Mouse (Mus musculus): Measurements from ENCODE around the gene Vps45.
"Not testable (repeated sequence)": the region's sequence is repeated elsewhere in the genome, so short reads cannot be mapped to it uniquely, and the experiment has no call there.

Gene Vps45

GRCm38 (mm10) chr3:96078066-96078465, 19.8 kb upstream of the Vps45 start:
- no peak for DNase-seq (ENCODE audit: low spot score)

- no peak for DNase-seq (ENCODE audit: low spot score)
These were observed 14.7 kb upstream of the Vps45 start for GRCm38 (mm10) chr3:96072921-96073486.

- no peak for DNase-seq (ENCODE audit: low spot score)
These were observed 12.0 kb upstream of the Vps45 start for GRCm38 (mm10) chr3:96070241-96070640.

DNA sequence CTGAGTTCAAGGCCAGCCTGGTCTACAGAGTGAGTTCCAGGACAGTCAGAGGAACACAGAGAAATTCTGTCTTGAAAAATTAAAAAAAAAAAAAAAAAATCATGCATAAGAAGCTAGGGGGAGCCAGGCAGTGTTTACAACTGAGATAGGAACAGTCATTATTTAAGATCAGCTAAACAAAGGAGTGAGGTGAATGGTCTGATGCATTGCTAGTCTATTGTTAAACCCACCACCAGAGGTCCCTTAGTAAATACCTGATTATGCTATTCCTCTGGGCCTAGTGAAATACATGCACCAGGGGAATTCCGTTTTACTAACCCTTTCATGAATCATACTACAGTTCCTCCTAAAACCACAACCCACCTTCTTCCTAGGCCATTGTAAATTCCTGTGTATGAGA, 11.3 kb upstream of the Vps45 start:
- no peak for DNase-seq (ENCODE audit: low spot score)

DNA sequence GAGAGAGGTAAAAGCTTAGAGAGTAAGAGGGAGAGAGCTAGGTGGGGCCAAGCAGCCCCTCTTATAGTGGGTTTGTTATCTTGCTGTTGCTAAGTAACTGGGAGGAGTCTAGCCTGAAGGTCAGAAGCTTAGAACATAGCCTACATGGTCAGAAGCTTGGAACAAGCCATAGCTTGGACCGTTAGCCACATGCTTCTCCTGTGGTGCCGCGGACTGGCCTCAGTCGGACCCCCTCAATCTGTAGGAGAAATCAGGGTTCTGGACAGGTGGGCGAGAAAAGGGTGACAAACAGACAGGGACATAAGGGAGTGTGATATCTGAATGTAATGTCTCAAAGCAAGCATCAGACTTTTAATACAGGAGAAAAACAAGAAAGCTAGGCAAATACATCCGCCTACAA, 10.8 kb upstream of the Vps45 start:
- no peak for DNase-seq (ENCODE audit: low spot score)

GRCm38 (mm10) chr3:96066741-96067140, 8.5 kb upstream of the Vps45 start:
- DNase-seq (ENCODE audit: low spot score), result no peak

- DNase-seq (ENCODE audit: low spot score), result peak; percentile 93
These were observed 7.6 kb upstream of the Vps45 start for GRCm38 (mm10) chr3:96065754-96066375.

GRCm38 (mm10) chr3:96065147-96065546, 6.9 kb upstream of the Vps45 start:
- DNase-seq (ENCODE audit: low spot score), result no peak

- no peak for DNase-seq (ENCODE audit: low spot score)
These were observed 6.0 kb upstream of the Vps45 start for GRCm38 (mm10) chr3:96064217-96064616.

GRCm38 (mm10) chr3:96063299-96063698, 5.0 kb upstream of the Vps45 start:
- no peak for DNase-seq (ENCODE audit: low spot score)

- no peak for DNase-seq (ENCODE audit: low spot score)
These were observed 1.9 kb upstream of the Vps45 start for GRCm38 (mm10) chr3:96060146-96060545.

DNA sequence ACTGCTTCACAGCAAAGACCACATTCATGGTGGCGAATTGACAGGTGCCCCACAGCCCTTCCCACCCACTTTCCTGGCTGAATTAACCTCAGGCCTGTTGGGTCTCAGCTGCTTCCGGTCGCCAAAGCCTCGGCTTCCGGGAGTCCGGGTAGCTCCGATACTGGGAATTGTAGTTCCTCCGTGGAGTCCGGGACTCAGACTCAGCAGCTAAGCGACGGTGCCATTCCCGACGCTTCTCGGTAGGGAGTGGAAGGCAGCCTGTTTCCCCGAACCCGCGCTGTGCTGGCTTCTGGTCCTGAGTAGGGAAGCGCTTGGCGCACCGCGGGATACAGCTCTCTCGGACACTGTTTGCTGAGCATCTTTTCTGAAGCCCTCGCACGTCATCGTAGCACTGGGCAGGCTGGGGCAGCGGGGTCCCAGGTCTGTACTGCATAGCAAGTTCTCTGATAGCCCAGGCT, 490 bp downstream of the Vps45 start:
- peak; percentile 75 for DNase-seq (ENCODE audit: low spot score)

GRCm38 (mm10) chr3:96056031-96056430, 2.2 kb downstream of the Vps45 start:
- DNase-seq (ENCODE audit: low spot score), result no peak

GRCm38 (mm10) chr3:96055294-96055693, 3.0 kb downstream of the Vps45 start:
- no peak for DNase-seq (ENCODE audit: low spot score)

DNA sequence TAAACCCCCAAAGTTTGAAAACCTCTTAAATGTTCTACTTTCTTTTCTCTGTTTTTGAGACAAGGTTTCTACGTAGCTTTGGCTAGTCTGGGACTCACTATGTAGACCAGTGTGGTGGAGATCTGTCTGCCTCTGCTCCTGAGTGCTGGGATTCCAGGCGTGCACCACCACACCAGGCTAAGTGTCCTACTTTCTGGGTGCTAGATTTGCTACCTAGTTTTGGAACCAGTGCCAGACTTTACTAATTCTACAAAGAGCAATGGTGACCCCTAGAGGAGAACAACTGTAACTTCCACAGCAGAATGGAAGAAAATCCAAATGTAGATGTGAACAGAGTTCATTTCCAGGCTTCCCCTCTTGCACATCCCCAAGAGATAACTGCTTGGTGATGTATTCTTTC, 6.4 kb downstream of the Vps45 start:
- DNase-seq (ENCODE audit: low spot score), result peak; percentile 56

DNA sequence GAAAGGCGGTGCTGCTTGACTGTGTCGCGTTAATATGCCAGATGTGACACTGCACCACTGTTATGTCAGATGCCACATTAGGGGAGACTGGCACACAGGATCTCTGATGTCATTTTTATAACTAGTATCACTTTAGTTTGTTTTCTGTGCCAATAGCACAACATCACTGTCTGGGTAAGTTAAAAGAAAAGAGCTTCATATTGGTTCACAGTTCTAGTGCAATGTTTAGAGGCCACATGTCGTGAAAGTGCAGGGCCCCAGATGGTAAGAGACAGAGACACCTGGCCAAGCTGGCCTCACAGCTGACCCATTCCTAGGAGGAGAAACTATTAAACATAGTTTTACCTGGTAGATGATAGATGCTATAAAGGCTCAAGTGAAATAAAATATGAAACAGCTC, 7.1 kb downstream of the Vps45 start:
- no peak for DNase-seq (ENCODE audit: low spot score)

DNA sequence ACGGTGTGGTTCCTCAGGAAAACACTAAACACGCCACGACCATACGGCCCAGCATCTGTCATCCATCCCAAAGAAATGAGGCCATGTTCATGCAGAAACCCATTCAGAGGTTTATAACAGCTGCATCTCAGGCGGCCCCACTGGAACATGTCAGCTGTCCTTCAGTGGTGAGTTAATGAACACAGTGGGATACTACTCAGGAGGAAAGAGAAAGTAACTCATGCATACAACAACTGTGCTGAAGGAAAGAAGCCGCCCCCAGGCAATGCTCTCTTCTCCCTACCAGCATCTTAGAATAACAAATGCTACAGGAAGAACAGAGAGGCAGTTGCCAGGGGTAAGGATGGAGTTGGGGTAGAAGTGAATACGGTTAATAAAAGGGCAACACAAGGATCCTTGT, 7.5 kb downstream of the Vps45 start:
- no peak for DNase-seq (ENCODE audit: low spot score)

GRCm38 (mm10) chr3:96044559-96044958, 13.7 kb downstream of the Vps45 start:
- DNase-seq (ENCODE audit: low spot score), result not testable (repeated sequence)

DNA sequence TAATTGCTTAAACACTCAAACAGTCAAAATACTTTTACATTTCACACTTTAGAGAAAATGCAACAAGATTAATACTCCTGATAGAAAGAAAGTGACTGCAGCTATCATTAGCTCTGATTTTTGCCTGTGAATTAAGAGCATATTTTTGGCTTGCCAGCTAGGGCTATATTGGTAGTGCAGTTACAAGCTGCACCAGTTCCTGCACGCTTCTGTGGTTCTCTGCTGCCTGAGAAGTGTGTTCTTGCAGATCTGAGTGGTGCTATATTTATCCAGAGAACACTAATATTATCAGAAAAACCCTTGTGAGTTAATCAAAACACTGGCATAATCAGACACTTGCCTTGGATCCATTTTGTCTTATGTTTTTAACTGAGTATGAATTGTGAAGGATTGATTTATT, 15.2 kb downstream of the Vps45 start:
- no peak for DNase-seq (ENCODE audit: low spot score)

- no peak for DNase-seq (ENCODE audit: low spot score)
These were observed 17.2 kb downstream of the Vps45 start for GRCm38 (mm10) chr3:96041079-96041478.

DNA sequence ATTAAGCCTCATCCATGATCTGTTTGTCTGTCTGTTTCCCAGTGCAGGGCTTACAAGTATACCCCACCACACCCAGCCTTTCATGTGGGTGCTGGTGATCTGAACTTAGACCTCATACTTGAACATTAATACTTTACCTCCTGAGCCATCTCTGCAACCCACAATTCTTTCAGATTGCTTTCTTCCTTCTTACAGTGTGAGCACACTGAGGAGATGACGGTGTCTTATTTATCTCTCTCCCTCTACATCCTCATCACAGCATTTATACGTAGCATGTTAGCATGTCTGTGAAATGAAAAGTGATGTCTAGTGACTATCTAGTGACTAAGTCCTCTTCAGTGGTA, 17.6 kb downstream of the Vps45 start:
- no peak for DNase-seq (ENCODE audit: low spot score)

DNA sequence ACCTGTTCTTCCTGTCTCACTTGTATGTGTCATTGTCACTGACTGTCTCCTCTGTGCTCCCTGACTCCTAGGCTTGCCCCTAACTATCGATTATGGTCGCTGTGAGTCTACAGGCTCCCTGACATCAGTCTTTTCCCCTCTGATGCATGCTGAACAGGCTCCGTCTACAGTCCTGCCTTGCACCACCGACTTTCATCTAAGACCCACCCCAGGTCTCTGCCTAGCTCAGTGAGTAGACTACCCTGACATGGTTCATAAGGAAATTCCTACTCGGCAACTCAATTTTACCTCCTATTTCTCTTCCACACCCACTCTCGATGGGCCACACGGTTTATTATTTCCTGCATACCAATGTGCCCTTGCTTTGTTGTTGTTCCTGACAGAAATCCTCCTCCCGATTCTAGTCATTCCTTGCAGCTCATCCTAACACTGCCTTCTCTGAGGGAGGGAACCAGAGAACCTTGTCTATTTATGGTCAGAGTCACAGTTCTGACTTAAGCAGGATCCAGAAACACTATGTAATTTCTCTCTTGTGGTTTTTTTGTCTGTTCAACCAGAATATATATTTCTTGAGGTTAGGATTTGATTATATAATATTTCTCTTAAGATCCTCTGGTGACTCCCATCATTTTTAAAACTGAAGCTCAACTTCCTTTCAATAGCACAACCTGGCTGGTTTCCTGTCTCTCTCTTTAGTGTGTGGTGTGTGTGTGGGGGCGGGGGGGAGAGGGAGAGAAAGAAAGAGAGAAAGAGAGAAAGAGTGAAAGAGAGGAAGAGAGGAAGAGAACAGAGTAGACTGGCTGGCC, 18.2 kb downstream of the Vps45 start:
- DNase-seq (ENCODE audit: low spot score), result no peak

- no peak for DNase-seq (ENCODE audit: low spot score)
These were observed 19.4 kb downstream of the Vps45 start for GRCm38 (mm10) chr3:96038851-96039250.

All from layer of hippocampus, adult 9-10 months (tissue).